Mouse (Mus musculus): Measurements from ENCODE around the gene Cpsf6.

GRCm38 (mm10) chr10:117412474-117413057, 32.8 kb upstream of the Cpsf6 start:
- TF ChIP-seq CTCF (IDR thresholded peaks at IDR 0.05; ENCODE audit: low read depth, low read length) (no peak), GATA1 (IDR thresholded peaks at IDR 0.05; ENCODE audit: borderline replicate concordance, low read length) (no peak), TAL1 (conservative IDR thresholded peaks at IDR 0.05; ENCODE audit: low read depth, low read length) (no peak), POLR2AphosphoS5 (IDR thresholded peaks at IDR 0.05; ENCODE audit: insufficient replicate concordance, low read depth, low read length) (no peak), GATA2 (IDR thresholded peaks at IDR 0.05; ENCODE audit: borderline replicate concordance, low read depth, low read length) (no peak)
